Mouse (Mus musculus) 3134 (cell line): ENCODE measurements around the gene Pcp4l1.
A peak's percentile ranks its signal among the peaks of the same experiment; 100 is the strongest.

Experiments
- DNase-seq: peaks from one replicate; pipeline ENCODE4 v3.0.0-alpha.2; 2011; ENCODE audit warnings: low spot score; ENCODE audit not compliant: insufficient read length; ENCODE audit errors: extremely low read depth

Gene Pcp4l1

GRCm38 (mm10) chr1:171190832-171191231 lies 5.2 kb downstream of the Pcp4l1 start:
- DNase-seq = no peak

- DNase-seq = no peak
Measured at GRCm38 (mm10) chr1:171189476-171190114, 6.5 kb downstream of the Pcp4l1 start.

- DNase-seq = no peak
Measured at GRCm38 (mm10) chr1:171189046-171189445, 7.0 kb downstream of the Pcp4l1 start.

GRCm38 (mm10) chr1:171187851-171188700 lies 8.0 kb downstream of the Pcp4l1 start:
- no peak for DNase-seq

- DNase-seq = no peak
Measured at GRCm38 (mm10) chr1:171185655-171186054, 10.4 kb downstream of the Pcp4l1 start.

- DNase-seq = peak; percentile 37
Measured at GRCm38 (mm10) chr1:171184314-171184713, 11.8 kb downstream of the Pcp4l1 start.

- no peak for DNase-seq
Measured at GRCm38 (mm10) chr1:171183620-171184019, 12.4 kb downstream of the Pcp4l1 start.

GRCm38 (mm10) chr1:171183025-171183424 lies 13.0 kb downstream of the Pcp4l1 start:
- no peak for DNase-seq

GRCm38 (mm10) chr1:171179487-171180171 lies 16.4 kb downstream of the Pcp4l1 start:
- DNase-seq = no peak

GRCm38 (mm10) chr1:171172779-171173178 lies 23.3 kb downstream of the Pcp4l1 start:
- no peak for DNase-seq

GRCm38 (mm10) chr1:171171138-171171537 lies 24.9 kb downstream of the Pcp4l1 start:
- DNase-seq = no peak

- DNase-seq = no peak
Measured at GRCm38 (mm10) chr1:171169913-171170312, 26.2 kb downstream of the Pcp4l1 start.

- no peak for DNase-seq
Measured at GRCm38 (mm10) chr1:171168906-171169305, 27.2 kb downstream of the Pcp4l1 start.

GRCm38 (mm10) chr1:171165629-171166345 lies 30.3 kb downstream of the Pcp4l1 start:
- no peak for DNase-seq

- DNase-seq = no peak
Measured at GRCm38 (mm10) chr1:171164258-171164657, 31.8 kb downstream of the Pcp4l1 start.

GRCm38 (mm10) chr1:171162526-171162925 lies 33.5 kb downstream of the Pcp4l1 start:
- no peak for DNase-seq

GRCm38 (mm10) chr1:171159485-171159975 lies 36.5 kb downstream of the Pcp4l1 start:
- DNase-seq = no peak

GRCm38 (mm10) chr1:171157965-171158364 lies 38.1 kb downstream of the Pcp4l1 start:
- DNase-seq = no peak

GRCm38 (mm10) chr1:171156644-171157043 lies 39.4 kb downstream of the Pcp4l1 start:
- no peak for DNase-seq

GRCm38 (mm10) chr1:171151966-171152365 lies 44.1 kb downstream of the Pcp4l1 start:
- DNase-seq = no peak
